Mouse (Mus musculus) embryonic facial prominence, embryonic 14.5 days (tissue): Measurements from ENCODE around the gene Lat2. TPM values are rescaled to one million over a fixed set of nuclear protein-coding genes. Genes with fewer than 3 reads are reported as not detected.
"Not testable (repeated sequence)": the region's sequence is repeated elsewhere in the genome, so short reads cannot be mapped to it uniquely, and the experiment has no call there.

Source experiments
- ATAC-seq: fragments of 200-750 bp; cut with Nextera tagmentation; 2 replicates; pipeline ENCODE4 v1.8.0; 2017; ENCODE audit warnings: low read depth, moderate number of reproducible peaks, moderate TSS enrichment
- DNase-seq: peaks from one replicate; pipeline ENCODE4 v3.0.0-alpha.2; 2015; ENCODE audit warnings: low spot score
- H3K27ac ChIP-seq: fragments of 300-500 bp; sonication (generic); replicated peaks from 2 replicates; pipeline ENCODE4 v1.5.1; 2014; ENCODE audit warnings: low read depth, mild to moderate bottlenecking, low read length, moderate library complexity
- H3K27me3 ChIP-seq: fragments of 300-500 bp; sonication (generic); replicated peaks from 2 replicates; pipeline ENCODE4 v1.6.1; 2014; ENCODE audit warnings: low read length; ENCODE audit not compliant: control insufficient read depth, insufficient read depth
- H3K36me3 ChIP-seq: fragments of 300-500 bp; sonication (generic); 2 replicates; pipeline ENCODE4 v1.6.1; 2014; ENCODE audit warnings: low read length, mixed read lengths; ENCODE audit not compliant: control insufficient read depth, insufficient read depth
- H3K4me1 ChIP-seq: fragments of 300-500 bp; sonication (generic); 2 replicates; pipeline ENCODE4 v1.6.1; 2014; ENCODE audit warnings: antibody characterized with exemption, low read length; ENCODE audit not compliant: control insufficient read depth, insufficient read depth
- H3K4me2 ChIP-seq: fragments of 300-500 bp; sonication (generic); 2 replicates; pipeline ENCODE4 v1.6.1; 2014; ENCODE audit warnings: low read depth, mild to moderate bottlenecking, low read length, moderate library complexity, mixed read lengths
- H3K4me3 ChIP-seq: fragments of 300-500 bp; sonication (generic); 2 replicates; pipeline ENCODE4 v1.5.1; 2014; ENCODE audit warnings: low read depth, mild to moderate bottlenecking, low read length
- H3K9ac ChIP-seq: fragments of 300-500 bp; sonication (generic); 2 replicates; pipeline ENCODE4 v1.6.1; 2014; ENCODE audit warnings: low read depth, mild to moderate bottlenecking, low read length, moderate library complexity, mixed read lengths
- H3K9me3 ChIP-seq: fragments of 300-500 bp; sonication (generic); 2 replicates; pipeline ENCODE4 v1.6.1; 2016; ENCODE audit warnings: low read length; ENCODE audit not compliant: control insufficient read depth
- WGBS: fragments of 180-500 bp; shearing (Covaris S2); extraction: QIAGEN DNeasy Blood & Tissue Kit; methylation state at CpG from one replicate; pipeline ENCODE4 v1.1.7; 2014; 5-methylcytosine and 5-hydroxymethylcytosine counted together
- polyA plus RNA-seq: library from polyadenylated mRNA; unstranded; fragments of >200 nt; fragmentation: Nextera tagmentation; extraction: Ambion mirVana; gene quantifications from 2 replicates; pipeline ENCODE4 v1.2.1, GENCODE M21; 2014

Lat2 gene
- 2.8 and 4.5 TPM in 2 replicates for polyA plus RNA-seq

DNA sequence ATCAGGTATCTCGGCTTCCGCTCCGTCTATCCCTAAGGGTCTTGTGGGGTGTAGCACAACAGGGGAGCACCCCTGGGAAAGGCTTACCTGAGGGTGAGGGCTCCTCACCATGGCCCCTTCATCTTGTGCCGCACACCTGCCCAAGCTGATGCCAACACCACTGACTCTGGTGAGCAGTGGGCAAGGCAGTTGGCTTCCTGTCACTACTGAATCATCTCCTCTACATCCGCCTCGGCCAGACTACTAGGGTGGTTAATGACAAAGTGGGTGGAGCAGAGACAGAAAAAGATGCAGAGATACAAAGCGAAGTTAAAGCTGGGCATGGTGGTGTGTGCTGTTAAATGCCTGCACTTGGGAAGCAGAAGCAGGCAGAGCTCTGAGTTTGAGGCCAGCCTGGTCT lies at the start of gene Lat2:
Gene Lat2 (minus strand): TSS at position 224 of the 400 bp plus-strand sequence.
- Histone ChIP-seq H3K27me3 (no peaks in the 10 kb centered on the region), H3K27ac (no peak within 1 kb of the TSS), H3K36me3 (peaks cover 39% of the 10 kb centered on the region), H3K9me3 (no peaks in the 10 kb centered on the region), H3K9ac (no peak within 1 kb of the TSS), H3K4me3 (no peak within 1 kb of the TSS), H3K4me1 (no peaks in the 10 kb centered on the region), H3K4me2 (no peak within 1 kb of the TSS)
- no peak for ATAC-seq
- DNase-seq: no peak
- WGBS: 82% methylated on average over 7 of the region's 7 CpGs

DNA sequence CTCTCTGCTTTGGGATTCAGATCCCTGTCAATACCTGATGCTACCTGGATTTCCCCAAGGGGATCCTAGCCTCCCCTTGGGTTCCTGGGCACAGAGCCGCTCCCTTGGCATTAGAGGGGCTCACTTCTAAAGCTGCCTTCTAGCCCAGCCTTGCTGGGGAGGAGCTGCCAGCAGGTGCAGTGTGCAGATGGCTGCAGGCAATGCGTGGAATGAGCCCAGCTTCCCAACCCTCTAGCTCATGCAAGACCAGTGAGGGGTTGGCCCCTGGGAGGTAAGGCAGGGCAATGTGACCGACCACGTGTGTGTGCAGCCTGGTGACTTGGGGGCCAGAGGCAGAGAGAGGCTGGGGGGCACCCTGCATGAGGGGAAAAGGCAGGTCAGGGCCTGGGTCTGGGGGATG lies 41.9 kb upstream of the Lat2 start:
- H3K4me2 ChIP-seq: no peak overlapping the region
- no peaks in the 10 kb centered on the region for H3K9me3 ChIP-seq
- no peaks in the 10 kb centered on the region for H3K27me3 ChIP-seq
- peaks cover 46% of the 10 kb centered on the region for H3K36me3 ChIP-seq
- H3K9ac ChIP-seq: no peak overlapping the region
- no peak overlapping the region for H3K27ac ChIP-seq
- H3K4me1 ChIP-seq: no peaks in the 10 kb centered on the region
- DNase-seq: no peak
- 80% methylated on average over 4 of the region's 4 CpGs for WGBS
- no peak for ATAC-seq
- no peak overlapping the region for H3K4me3 ChIP-seq

DNA sequence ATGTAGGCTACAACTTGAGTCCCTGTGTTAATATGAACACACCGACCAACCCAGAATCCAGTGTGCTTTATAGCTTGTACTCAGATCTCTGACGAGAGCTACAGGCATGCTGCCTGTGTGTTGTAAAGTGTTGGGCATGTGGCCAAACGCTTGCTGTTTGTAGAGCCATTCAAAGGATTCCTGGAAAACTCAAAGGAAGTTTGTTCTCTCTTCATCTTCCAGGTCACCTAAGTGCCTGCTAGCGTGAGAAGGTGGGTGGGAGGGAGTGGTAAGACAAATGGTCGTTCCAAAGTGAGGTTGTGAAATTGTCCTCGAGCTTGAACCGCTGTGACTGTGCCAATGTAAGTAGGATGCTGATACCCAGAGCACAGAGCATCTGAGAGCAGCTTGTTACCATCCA lies 37.2 kb upstream of the Lat2 start:
- 61% methylated on average over 7 of the region's 7 CpGs for WGBS
- Histone ChIP-seq H3K4me2 (no peak overlapping the region), H3K4me1 (no peaks in the 10 kb centered on the region), H3K27ac (no peak overlapping the region), H3K27me3 (no peaks in the 10 kb centered on the region), H3K4me3 (no peak overlapping the region), H3K36me3 (peaks cover under 1% of the 10 kb centered on the region; the same call in 1 of the 2 replicates), H3K9ac (no peak overlapping the region), H3K9me3 (no peaks in the 10 kb centered on the region)
- ATAC-seq (no peak), DNase-seq (peak; percentile 37)

DNA sequence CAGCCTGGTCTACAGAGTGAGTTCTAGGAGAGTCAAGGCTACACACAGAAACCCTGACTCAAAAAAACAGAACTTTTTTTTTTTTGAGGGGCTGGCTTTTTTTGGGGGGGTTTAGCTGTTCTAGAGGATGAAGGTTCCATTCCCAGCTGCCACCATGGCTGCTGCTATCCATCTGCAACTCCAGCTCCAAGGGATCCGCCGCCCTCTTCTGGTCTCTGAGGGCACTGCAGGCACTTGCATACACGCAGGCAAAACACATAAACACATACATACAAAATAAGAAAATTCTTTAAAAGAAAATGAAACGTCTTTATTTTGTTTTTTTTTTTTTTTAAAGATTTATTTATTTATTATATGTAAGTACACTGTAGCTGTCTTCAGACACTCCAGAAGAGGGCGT lies 36.1 kb upstream of the Lat2 start:
- Histone ChIP-seq H3K27me3 (no peaks in the 10 kb centered on the region), H3K36me3 (no peaks in the 10 kb centered on the region), H3K9me3 (no peaks in the 10 kb centered on the region), H3K4me1 (no peaks in the 10 kb centered on the region), H3K4me3 (no peak overlapping the region), H3K27ac (no peak overlapping the region), H3K4me2 (no peak overlapping the region), H3K9ac (no peak overlapping the region)
- ATAC-seq: no peak
- WGBS: 46% methylated on average over 4 of the region's 5 CpGs
- no peak for DNase-seq

- H3K27ac ChIP-seq, H3K4me1 ChIP-seq, H3K27me3 ChIP-seq, H3K4me3 ChIP-seq, H3K9ac ChIP-seq, H3K36me3 ChIP-seq, H3K4me2 ChIP-seq, H3K9me3 ChIP-seq, ATAC-seq: not testable (repeated sequence)
- WGBS: 72% methylated on average over 2 of the region's 4 CpGs
- DNase-seq: peak; percentile 57
These were observed 34.2 kb upstream of the Lat2 start for GRCm38 (mm10) chr5:134648976-134649375.

GRCm38 (mm10) chr5:134647394-134647793 lies 32.6 kb upstream of the Lat2 start:
- Histone ChIP-seq H3K4me2 (no peak overlapping the region), H3K4me1 (no peaks in the 10 kb centered on the region), H3K36me3 (no peaks in the 10 kb centered on the region), H3K9me3 (no peaks in the 10 kb centered on the region), H3K27me3 (no peaks in the 10 kb centered on the region), H3K4me3 (no peak overlapping the region), H3K9ac (no peak overlapping the region), H3K27ac (no peak overlapping the region)
- ATAC-seq (no peak), DNase-seq (no peak)
- WGBS: 83% methylated on average over 2 of the region's 2 CpGs

- Histone ChIP-seq H3K4me3 (no peak overlapping the region), H3K27me3 (no peaks in the 10 kb centered on the region), H3K27ac (no peak overlapping the region), H3K4me2 (no peak overlapping the region), H3K36me3 (no peaks in the 10 kb centered on the region), H3K9ac (no peak overlapping the region), H3K9me3 (no peaks in the 10 kb centered on the region), H3K4me1 (no peaks in the 10 kb centered on the region)
- ATAC-seq (no peak), DNase-seq (no peak)
- WGBS: 73% methylated on average over 4 of the region's 4 CpGs
These were observed 31.6 kb upstream of the Lat2 start for GRCm38 (mm10) chr5:134646461-134646860.

DNA sequence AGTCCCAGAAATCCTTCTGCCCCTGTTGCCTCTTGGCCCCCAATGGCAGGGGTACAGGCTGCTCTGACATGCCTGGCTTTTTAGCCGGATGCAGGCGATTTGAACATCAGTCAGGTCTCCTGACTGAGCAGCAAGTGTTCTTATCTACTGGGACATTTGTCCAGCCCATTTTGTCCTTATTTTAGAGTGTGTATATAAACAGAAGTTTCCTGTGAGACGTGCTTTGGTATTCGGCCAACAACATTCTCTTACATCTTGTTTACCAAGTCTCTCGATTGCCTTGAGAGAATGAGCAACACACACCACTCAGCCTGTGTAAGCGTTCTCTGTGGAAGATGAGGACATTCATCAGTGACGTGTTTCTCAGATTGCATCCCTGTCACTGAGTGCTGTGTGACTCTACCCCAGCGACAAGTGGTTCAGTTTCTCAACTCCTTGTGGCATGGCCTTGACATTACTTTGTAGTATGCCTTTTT lies 29.9 kb upstream of the Lat2 start:
- Histone ChIP-seq H3K4me3 (no peak overlapping the region), H3K9me3 (no peaks in the 10 kb centered on the region), H3K4me1 (peaks cover 2% of the 10 kb centered on the region; the same call in 1 of the 2 replicates), H3K4me2 (no peak overlapping the region), H3K27me3 (no peaks in the 10 kb centered on the region), H3K9ac (no peak overlapping the region), H3K36me3 (no peaks in the 10 kb centered on the region), H3K27ac (no peak overlapping the region)
- 56% methylated on average over 8 of the region's 8 CpGs for WGBS
- no peak for ATAC-seq
- DNase-seq: peak; percentile 35

GRCm38 (mm10) chr5:134644121-134644520 lies 29.3 kb upstream of the Lat2 start:
- no peak overlapping the region for H3K27ac ChIP-seq
- peaks cover 3% of the 10 kb centered on the region; the same call in 1 of the 2 replicates for H3K4me1 ChIP-seq
- H3K9me3 ChIP-seq: no peaks in the 10 kb centered on the region
- ATAC-seq (no peak), DNase-seq (no peak)
- no peaks in the 10 kb centered on the region for H3K36me3 ChIP-seq
- H3K4me3 ChIP-seq: no peak overlapping the region
- WGBS: 68% methylated on average over 1 of the region's 1 CpGs
- no peak overlapping the region for H3K9ac ChIP-seq
- H3K4me2 ChIP-seq: no peak overlapping the region
- no peaks in the 10 kb centered on the region for H3K27me3 ChIP-seq
